Mouse (Mus musculus): ENCODE data around the gene Mast1.

- TF ChIP-seq POLR2A (IDR thresholded peaks at IDR 0.05; ENCODE audit: insufficient read depth, low read depth, low read length) (no peak), CTCF (IDR thresholded peaks at IDR 0.05) (no peak), EP300 (IDR thresholded peaks at IDR 0.05; ENCODE audit: insufficient read depth, low read depth, low read length) (no peak)
Measured at GRCm38 (mm10) chr8:84967532-84968304, 30.6 kb upstream of the Mast1 start.

Measured in heart, adult 2 months (tissue).